Mouse (Mus musculus) sigmoid colon, adult 10 weeks (tissue): ENCODE data around the gene Mrpl58. TPM values are rescaled to one million over a fixed set of nuclear protein-coding genes. Genes with fewer than 3 reads are reported as not detected.

ENCODE experiments used
- polyA plus RNA-seq: library from polyadenylated mRNA; stranded (reverse); fragments of 350-450 nt; fragmentation: Illumina TruSeq; extraction: RNeasy Lipid Tissue Mini Kit (QIAGEN cat#74804); gene quantifications from one replicate; pipeline ENCODE4 v1.2.3, GENCODE M21; 2014; ENCODE audit warnings: low read depth, low replicate concordance

Gene Mrpl58
- polyA plus RNA-seq = 12.8 TPM

GRCm38 (mm10) chr11:115403338-115404124 lies at the start of gene Mrpl58:
Gene Mrpl58, plus strand, starts transcription at chr11:115403752.

GRCm38 (mm10) chr11:115367395-115367944 lies 36.1 kb upstream of the Mrpl58 start, which contains the start of gene Hid1:
Gene Hid1, minus strand, starts transcription at chr11:115367756.

GRCm38 (mm10) chr11:115381743-115382539 lies 21.6 kb upstream of the Mrpl58 start, which contains the start of gene Cdr2l:
Gene Cdr2l, plus strand, starts transcription at chr11:115381916.

DNA sequence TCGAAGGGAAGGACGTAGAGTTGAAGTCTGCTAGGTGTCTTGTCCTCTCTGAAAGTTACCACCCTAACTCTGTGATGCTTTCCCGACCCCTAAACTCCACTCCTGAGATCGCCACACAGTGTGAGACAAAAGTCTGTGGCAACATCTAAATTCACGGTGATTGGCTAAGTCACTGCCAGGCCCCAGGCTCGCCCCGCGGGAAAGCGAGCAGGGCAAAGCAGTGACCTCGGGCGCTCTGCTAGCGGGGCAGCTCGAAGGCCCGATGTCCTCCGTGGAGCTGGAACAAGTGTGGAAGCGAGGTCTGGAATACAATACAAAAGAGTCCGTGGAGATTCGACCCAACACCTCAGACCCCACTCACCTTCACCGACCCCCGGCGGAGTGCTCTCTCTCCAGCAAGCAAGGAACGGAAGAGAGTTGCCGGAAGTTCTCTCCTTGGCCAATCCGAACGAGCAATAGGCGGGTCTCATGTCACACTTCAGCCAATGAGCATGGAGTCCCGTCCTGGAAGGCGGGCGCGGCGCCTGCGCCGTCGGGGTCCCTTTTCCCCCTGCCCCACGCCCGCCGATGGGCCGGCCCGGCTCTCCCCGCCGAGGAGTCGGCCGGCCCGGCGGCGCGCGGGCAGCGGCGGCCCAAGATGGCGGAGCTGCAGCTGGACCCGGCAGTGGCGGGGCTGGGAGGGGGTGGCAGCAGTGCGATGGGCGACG lies 16.1 kb downstream of the Mrpl58 start, which contains the start of the genes Atp5h and Kctd2:
Atp5h (minus strand) TSS at position 432 of the 707 bp plus-strand sequence.
Kctd2 (plus strand) TSS at position 598 of the 707 bp plus-strand sequence.

GRCm38 (mm10) chr11:115439906-115440595 lies 36.5 kb downstream of the Mrpl58 start, which contains the start of gene Trim80:
Gene Trim80, plus strand, starts transcription at chr11:115440545.

Other genes with a start within 250 kb of the Mrpl58 start
- gene Slc9a3r1, start 240.4 kb upstream of the Mrpl58 start, polyA plus RNA-seq = 29.7 TPM
- 0.50 TPM for gene Tmem104, start 216.3 kb upstream of the Mrpl58 start, polyA plus RNA-seq
- 1.3 TPM for gene Nat9, start 215.9 kb upstream of the Mrpl58 start, polyA plus RNA-seq
- gene Grin2c, start 136.5 kb upstream of the Mrpl58 start, polyA plus RNA-seq = not detected
- gene Fdxr, start 126.7 kb upstream of the Mrpl58 start, polyA plus RNA-seq = 3.7 TPM
- gene Fads6, start 106.1 kb upstream of the Mrpl58 start, polyA plus RNA-seq = 0.47 TPM
- not detected for gene Otop2, start 96.6 kb upstream of the Mrpl58 start, polyA plus RNA-seq
- gene Ush1g, start 81.7 kb upstream of the Mrpl58 start, polyA plus RNA-seq = not detected
- gene Otop3, start 69.0 kb upstream of the Mrpl58 start, polyA plus RNA-seq = not detected
- gene Hid1, start 36.0 kb upstream of the Mrpl58 start, polyA plus RNA-seq = 19.6 TPM
- gene Cdr2l, start 21.8 kb upstream of the Mrpl58 start, polyA plus RNA-seq = 0.54 TPM
- 608 TPM for gene Atp5h, start 16.2 kb downstream of the Mrpl58 start, polyA plus RNA-seq
- gene Kctd2, start 16.4 kb downstream of the Mrpl58 start, polyA plus RNA-seq = 14.4 TPM
- gene Trim80, start 36.8 kb downstream of the Mrpl58 start, polyA plus RNA-seq = not detected
- 20.9 TPM for gene Slc16a5, start 58.7 kb downstream of the Mrpl58 start, polyA plus RNA-seq
- gene Armc7, start 71.9 kb downstream of the Mrpl58 start, polyA plus RNA-seq = 1.3 TPM
- gene Nt5c, start 88.1 kb downstream of the Mrpl58 start, polyA plus RNA-seq = 6.7 TPM
- gene Jpt1, start 110.6 kb downstream of the Mrpl58 start, polyA plus RNA-seq = 69.5 TPM
- gene Sumo2, start 132.5 kb downstream of the Mrpl58 start, polyA plus RNA-seq = 1,343 TPM
- 33.1 TPM for gene Nup85, start 160.7 kb downstream of the Mrpl58 start, polyA plus RNA-seq
- 3.6 TPM for gene Mrps7, start 200.2 kb downstream of the Mrpl58 start, polyA plus RNA-seq
- gene Gga3, start 200.3 kb downstream of the Mrpl58 start, polyA plus RNA-seq = 6.1 TPM
- gene Mif4gd, start 209.2 kb downstream of the Mrpl58 start, polyA plus RNA-seq = 24.5 TPM
- gene Slc25a19, start 224.5 kb downstream of the Mrpl58 start, polyA plus RNA-seq = 3.4 TPM